ENCODE assay signal across 28 mouse cellular contexts in genomic region chr5:66830206-66830605, GRCm38 (mm10).
DNase-seq lines count a peak whose midpoint lies in the region; ATAC-seq and TF ChIP-seq lines count a peak whose summit lies in the region.
"Had no signal": no experiment of that assay in that cellular context is flagged by ENCODE, and none has a peak within 500 bp of the region (broad histone marks: within the 10 kb centered on the region; RNA-seq: fewer than 3 reads in every experiment).

No protein-coding gene starts in this region.

- H3K9me3 ChIP-seq in heart, embryonic 12.5 days (replicated peaks): no peaks in the 10 kb centered on the region
- no peaks in the 10 kb centered on the region for H3K9me3 ChIP-seq in limb, embryonic 14.5 days (ENCODE audit: control insufficient read depth, low read length)
- no peaks in the 10 kb centered on the region for H3K9me3 ChIP-seq in forebrain, embryonic 16.5 days (ENCODE audit: control insufficient read depth, low read length)
- H3K9me3 ChIP-seq: embryonic facial prominence, embryonic 10.5 days; embryonic facial prominence, embryonic 13.5 days; forebrain, embryonic 13.5 days; heart, embryonic 15.5 days; hindbrain, embryonic 10.5 days; hindbrain, embryonic 13.5 days; intestine, embryonic 15.5 days had no signal

- peak; percentile 69 for DNase-seq in gastrocnemius, adult 18-20 months (ENCODE audit: low spot score)
- DNase-seq in gastrocnemius, postnatal 10 days: no peak
- DNase-seq in heart, adult 11 months: peak; percentile 73
- peak; percentile 59 for DNase-seq in limb, embryonic 14.5 days (ENCODE audit: low spot score)
- DNase-seq: adrenal gland, adult 8-10 months; adrenal gland, postnatal 25 days; cerebellum, adult 11-12 months; cerebellum, adult 8-10 months; cerebellum, postnatal 10 days; cerebellum, postnatal 36 days; embryo, embryonic 11 days; forebrain, postnatal 0 days; heart, postnatal 10 days; heart, postnatal 36 days; kidney, adult 11 months had no signal

- 0 out of 2 replicates have a peak, but pooled peaks cover 3% of the 10 kb centered on the region for H3K27me3 ChIP-seq in heart, embryonic 12.5 days (replicated peaks)
- H3K27me3 ChIP-seq in limb, embryonic 14.5 days (ENCODE audit: control insufficient read depth, insufficient read depth, low read length): no peaks in the 10 kb centered on the region
- H3K27me3 ChIP-seq in forebrain, embryonic 16.5 days (replicated peaks; ENCODE audit: control insufficient read depth, insufficient read depth, low read length): no peaks in the 10 kb centered on the region
- H3K27me3 ChIP-seq: embryonic facial prominence, embryonic 13.5 days; forebrain, embryonic 13.5 days; hindbrain, embryonic 13.5 days; intestine, embryonic 15.5 days had no signal

- H3K4me1 ChIP-seq in heart, embryonic 12.5 days (replicated peaks): no peaks in the 10 kb centered on the region
- peaks cover 17% of the 10 kb centered on the region; the same call in 1 of the 2 replicates for H3K4me1 ChIP-seq in limb, embryonic 14.5 days (ENCODE audit: control insufficient read depth, insufficient read depth, low read length)
- no peaks in the 10 kb centered on the region for H3K4me1 ChIP-seq in forebrain, embryonic 16.5 days (replicated peaks; ENCODE audit: control insufficient read depth, insufficient read depth, low read length)
- H3K4me1 ChIP-seq: embryonic facial prominence, embryonic 10.5 days; forebrain, embryonic 13.5 days; heart, embryonic 15.5 days; intestine, embryonic 15.5 days had no signal

- 95% methylated on average over 10 of the region's 10 CpGs for WGBS in heart, embryonic 12.5 days
- WGBS in limb, embryonic 14.5 days: 62% methylated on average over 10 of the region's 10 CpGs
- 96% methylated on average over 10 of the region's 10 CpGs for WGBS in forebrain, embryonic 16.5 days

- ATAC-seq in heart, embryonic 12.5 days (ENCODE audit: insufficient number of reproducible peaks, low FRiP score): no peak
- ATAC-seq in limb, embryonic 14.5 days (ENCODE audit: low FRiP score, low read depth): peak; percentile 62
- no peak for ATAC-seq in forebrain, embryonic 16.5 days
- ATAC-seq: activated CD4-positive, CD25-positive, alpha-beta regulatory T cell, adult 4 months; forebrain, embryonic 13.5 days; forebrain, postnatal 0 days; hindbrain, embryonic 16.5 days; intestine, embryonic 15.5 days had no signal

- no peak overlapping the region for H3K4me3 ChIP-seq in heart, embryonic 12.5 days
- no peak overlapping the region for H3K4me3 ChIP-seq in limb, embryonic 14.5 days (replicated peaks; ENCODE audit: low read length)
- no peak overlapping the region for H3K4me3 ChIP-seq in forebrain, embryonic 16.5 days (replicated peaks; ENCODE audit: low read length)
- H3K4me3 ChIP-seq: embryonic facial prominence, embryonic 10.5 days; embryonic facial prominence, embryonic 13.5 days; erythroblast, embryonic 14.5 days; forebrain, embryonic 13.5 days; heart, embryonic 15.5 days; hindbrain, embryonic 10.5 days; hindbrain, embryonic 13.5 days; intestine, embryonic 15.5 days had no signal

- TF ChIP-seq POLR2A in limb, embryonic 14.5 days (IDR thresholded peaks at IDR 0.05; ENCODE audit: borderline replicate concordance, extremely low read depth, insufficient read depth, insufficient read length): no peak

- H3K9ac ChIP-seq in heart, embryonic 12.5 days: no peak overlapping the region
- no peak overlapping the region for H3K9ac ChIP-seq in limb, embryonic 14.5 days (ENCODE audit: low read depth, low read length, severe bottlenecking)
- no peak overlapping the region for H3K9ac ChIP-seq in forebrain, embryonic 16.5 days (replicated peaks; ENCODE audit: low read depth, low read length)
- H3K9ac ChIP-seq: embryonic facial prominence, embryonic 13.5 days; forebrain, embryonic 13.5 days; forebrain, postnatal 0 days; heart, embryonic 15.5 days; hindbrain, embryonic 13.5 days; intestine, embryonic 15.5 days had no signal

- no peaks in the 10 kb centered on the region for H3K36me3 ChIP-seq in heart, embryonic 12.5 days
- no peaks in the 10 kb centered on the region for H3K36me3 ChIP-seq in limb, embryonic 14.5 days (ENCODE audit: control insufficient read depth, insufficient read depth, low read length)
- H3K36me3 ChIP-seq in forebrain, embryonic 16.5 days (ENCODE audit: control insufficient read depth, insufficient read depth): no peaks in the 10 kb centered on the region
- H3K36me3 ChIP-seq: embryonic facial prominence, embryonic 10.5 days; embryonic facial prominence, embryonic 13.5 days; heart, embryonic 15.5 days; hindbrain, embryonic 10.5 days; hindbrain, embryonic 13.5 days; intestine, embryonic 15.5 days had no signal

- no peak overlapping the region for H3K4me2 ChIP-seq in heart, embryonic 12.5 days
- no peak overlapping the region for H3K4me2 ChIP-seq in limb, embryonic 14.5 days (replicated peaks; ENCODE audit: low read depth, low read length, severe bottlenecking)
- H3K4me2 ChIP-seq in forebrain, embryonic 16.5 days (ENCODE audit: low read length): no peak overlapping the region
- H3K4me2 ChIP-seq: embryonic facial prominence, embryonic 13.5 days; forebrain, embryonic 13.5 days; heart, embryonic 11.5 days; heart, embryonic 15.5 days; hindbrain, embryonic 13.5 days; intestine, embryonic 15.5 days had no signal

- H3K27ac ChIP-seq in heart, embryonic 12.5 days (ENCODE audit: poor library complexity, severe bottlenecking): no peak overlapping the region
- H3K27ac ChIP-seq in limb, embryonic 14.5 days (replicated peaks; ENCODE audit: low read depth, low read length): no peak overlapping the region
- H3K27ac ChIP-seq in forebrain, embryonic 16.5 days (ENCODE audit: low read length): no peak overlapping the region
- H3K27ac ChIP-seq: embryonic facial prominence, embryonic 10.5 days; embryonic facial prominence, embryonic 13.5 days; forebrain, embryonic 13.5 days; heart, embryonic 15.5 days; hindbrain, embryonic 10.5 days; intestine, embryonic 15.5 days had no signal
